Mouse (Mus musculus) kidney, embryonic 16.5 days (tissue): ENCODE results near the gene Trappc3. TPM values are rescaled to one million over a fixed set of nuclear protein-coding genes. Genes with fewer than 3 reads are reported as not detected.

Source experiments
- ATAC-seq: fragments of 200-750 bp; cut with Nextera tagmentation; 2 replicates; pipeline ENCODE4 v1.8.0; 2017; ENCODE audit warnings: moderate TSS enrichment; ENCODE audit not compliant: low FRiP score, low TSS enrichment
- H3K27ac ChIP-seq: fragments of 300-500 bp; sonication (generic); 2 replicates; pipeline ENCODE4 v1.5.1; 2014; ENCODE audit warnings: low read length
- H3K27me3 ChIP-seq: fragments of 300-500 bp; sonication (generic); 2 replicates; pipeline ENCODE4 v1.6.1; 2014; ENCODE audit warnings: low read length, control low read depth, mixed read lengths; ENCODE audit not compliant: insufficient read depth
- H3K36me3 ChIP-seq: fragments of 300-500 bp; sonication (generic); 2 replicates; pipeline ENCODE4 v1.6.1; 2014; ENCODE audit warnings: low read length, control low read depth, mixed read lengths; ENCODE audit not compliant: insufficient read depth
- H3K4me1 ChIP-seq: fragments of 300-500 bp; sonication (generic); 2 replicates; pipeline ENCODE4 v1.6.1; 2014; ENCODE audit warnings: low read length, control low read depth, mixed read lengths; ENCODE audit not compliant: insufficient read depth
- H3K4me2 ChIP-seq: fragments of 300-500 bp; sonication (generic); replicated peaks from 2 replicates; pipeline ENCODE4 v1.6.1; 2014; ENCODE audit warnings: low read depth, low read length
- H3K4me3 ChIP-seq: fragments of 300-500 bp; sonication (generic); 2 replicates; pipeline ENCODE4 v1.5.1; 2014; ENCODE audit warnings: mild to moderate bottlenecking, low read length
- H3K9ac ChIP-seq: fragments of 300-500 bp; sonication (generic); replicated peaks from 2 replicates; pipeline ENCODE4 v1.6.1; 2014; ENCODE audit warnings: low read length
- H3K9me3 ChIP-seq: fragments of 300-500 bp; sonication (generic); 2 replicates; pipeline ENCODE4 v1.6.1; 2016; ENCODE audit warnings: low read length, control low read depth
- WGBS: fragments of 180-500 bp; shearing (Covaris S2); extraction: QIAGEN DNeasy Blood & Tissue Kit; methylation state at CpG from one replicate; pipeline ENCODE4 v1.1.7; 2014; 5-methylcytosine and 5-hydroxymethylcytosine counted together
- polyA plus RNA-seq: library from polyadenylated mRNA; unstranded; fragments of >200 nt; fragmentation: Nextera tagmentation; extraction: Ambion mirVana; gene quantifications from 2 replicates; pipeline ENCODE4 v1.2.1, GENCODE M21; 2015

Trappc3 gene
- polyA plus RNA-seq, 1 experiment from 2014 or later: 120 TPM

GRCm38 (mm10) chr4:126316443-126317040 lies 54.4 kb downstream of the Trappc3 start:
- Histone ChIP-seq H3K36me3 (peaks cover 33% of the 10 kb centered on the region), H3K27me3 (no peaks in the 10 kb centered on the region), H3K9ac (no peak overlapping the region), H3K27ac (no peak overlapping the region), H3K4me2 (no peak overlapping the region), H3K9me3 (no peaks in the 10 kb centered on the region), H3K4me1 (peaks cover 32% of the 10 kb centered on the region), H3K4me3 (no peak overlapping the region)
- 93% methylated on average over 13 of the region's 13 CpGs for WGBS
- ATAC-seq: no peak

GRCm38 (mm10) chr4:126319806-126320205 lies 57.7 kb downstream of the Trappc3 start:
- no peak overlapping the region for H3K4me3 ChIP-seq
- ATAC-seq: no peak
- 80% methylated on average over 6 of the region's 6 CpGs for WGBS
- peaks cover 7% of the 10 kb centered on the region; the same call in 1 of the 2 replicates for H3K27me3 ChIP-seq
- H3K36me3 ChIP-seq: peaks cover 33% of the 10 kb centered on the region
- no peak overlapping the region for H3K27ac ChIP-seq
- H3K4me1 ChIP-seq: peaks cover 16% of the 10 kb centered on the region
- no peak overlapping the region for H3K9ac ChIP-seq
- no peaks in the 10 kb centered on the region for H3K9me3 ChIP-seq
- H3K4me2 ChIP-seq: no peak overlapping the region

GRCm38 (mm10) chr4:126321111-126321853 lies 59.2 kb downstream of the Trappc3 start, which contains the start of gene Adprhl2:
TSS of gene Adprhl2 (minus strand) at chr4:126321703.
- under 1% methylated on average over 80 of the region's 80 CpGs for WGBS
- ATAC-seq: peak; percentile 86
- H3K9ac ChIP-seq: peak within 1 kb of the TSS; percentile 84
- peaks cover 24% of the 10 kb centered on the region for H3K36me3 ChIP-seq
- H3K4me2 ChIP-seq: peak within 1 kb of the TSS; percentile 90
- H3K9me3 ChIP-seq: no peaks in the 10 kb centered on the region
- H3K4me1 ChIP-seq: peaks cover 16% of the 10 kb centered on the region
- H3K27ac ChIP-seq: peak within 1 kb of the TSS; percentile 71
- peak within 1 kb of the TSS; percentile 76 for H3K4me3 ChIP-seq
- H3K27me3 ChIP-seq: peaks cover 7% of the 10 kb centered on the region; the same call in 1 of the 2 replicates

GRCm38 (mm10) chr4:126321854-126322511 lies 59.9 kb downstream of the Trappc3 start:
- peaks cover 17% of the 10 kb centered on the region for H3K36me3 ChIP-seq
- no peak overlapping the region for H3K27ac ChIP-seq
- H3K4me1 ChIP-seq: peaks cover 16% of the 10 kb centered on the region
- H3K9ac ChIP-seq: peak overlapping the region; percentile 4; the same call in 1 of the 2 replicates
- peak; percentile 37 for ATAC-seq
- 52% methylated on average over 28 of the region's 28 CpGs for WGBS
- no peaks in the 10 kb centered on the region for H3K9me3 ChIP-seq
- peaks cover 7% of the 10 kb centered on the region; the same call in 1 of the 2 replicates for H3K27me3 ChIP-seq
- peak overlapping the region; percentile 90 for H3K4me2 ChIP-seq
- peak overlapping the region; percentile 76 for H3K4me3 ChIP-seq

- H3K4me1 ChIP-seq: peaks cover 16% of the 10 kb centered on the region
- H3K4me3 ChIP-seq: no peak overlapping the region
- 94% methylated on average over 13 of the region's 13 CpGs for whole genome bisulfite sequencing
- H3K27ac ChIP-seq: no peak overlapping the region
- peaks cover 7% of the 10 kb centered on the region; the same call in 1 of the 2 replicates for H3K27me3 ChIP-seq
- no peak overlapping the region for H3K4me2 ChIP-seq
- peaks cover 11% of the 10 kb centered on the region for H3K36me3 ChIP-seq
- no peaks in the 10 kb centered on the region for H3K9me3 ChIP-seq
- ATAC-seq: 0 out of 2 replicates have a peak, but pooled peaks have one; percentile 0
- no peak overlapping the region for H3K9ac ChIP-seq
These were observed 60.5 kb downstream of the Trappc3 start for GRCm38 (mm10) chr4:126322646-126323045.

- ATAC-seq: no peak
- Histone ChIP-seq H3K27ac (no peak overlapping the region), H3K36me3 (no peaks in the 10 kb centered on the region), H3K27me3 (peaks cover 7% of the 10 kb centered on the region; the same call in 1 of the 2 replicates), H3K9ac (peak overlapping the region; percentile 50; the same call in 1 of the 2 replicates), H3K4me3 (no peak overlapping the region), H3K4me2 (peak overlapping the region; percentile 50), H3K4me1 (peaks cover 16% of the 10 kb centered on the region), H3K9me3 (no peaks in the 10 kb centered on the region)
- WGBS: 28% methylated on average over 13 of the region's 13 CpGs
These were observed 62.7 kb downstream of the Trappc3 start for GRCm38 (mm10) chr4:126324861-126325260.

GRCm38 (mm10) chr4:126325281-126325861 lies 63.2 kb downstream of the Trappc3 start, which contains the start of gene Tekt2:
TSS of gene Tekt2 (minus strand) at chr4:126325688.
- no peaks in the 10 kb centered on the region for H3K9me3 ChIP-seq
- H3K27me3 ChIP-seq: peaks cover 7% of the 10 kb centered on the region; the same call in 1 of the 2 replicates
- peaks cover 13% of the 10 kb centered on the region for H3K4me1 ChIP-seq
- H3K9ac ChIP-seq: peak within 1 kb of the TSS; percentile 50
- peak within 1 kb of the TSS; percentile 31 for H3K4me3 ChIP-seq
- H3K27ac ChIP-seq: no peak within 1 kb of the TSS
- peak within 1 kb of the TSS; percentile 50 for H3K4me2 ChIP-seq
- 8% methylated on average over 23 of the region's 23 CpGs for WGBS
- ATAC-seq: peak; percentile 31; the same call in 1 of the 2 replicates
- no peaks in the 10 kb centered on the region for H3K36me3 ChIP-seq
